Mouse (Mus musculus): ENCODE measurements at regions not wholly inside any gene's neighbourhood (a gene's known extent, or its start where the extent isn't known, plus 50 kb on each side); places are given as distances from the start of the nearest gene placed in this dataset.
"Not testable (repeated sequence)": the region's sequence is repeated elsewhere in the genome, so short reads cannot be mapped to it uniquely, and the experiment has no call there.

- no peak for DNase-seq (ENCODE audit: low spot score)
Measured at GRCm38 (mm10) chr16:55168433-55168832, 129.4 kb downstream of the Zpld1 start.

GRCm38 (mm10) chr16:55166181-55166848, 131.5 kb downstream of the Zpld1 start:
- DNase-seq (ENCODE audit: low spot score): peak; percentile 12

DNA sequence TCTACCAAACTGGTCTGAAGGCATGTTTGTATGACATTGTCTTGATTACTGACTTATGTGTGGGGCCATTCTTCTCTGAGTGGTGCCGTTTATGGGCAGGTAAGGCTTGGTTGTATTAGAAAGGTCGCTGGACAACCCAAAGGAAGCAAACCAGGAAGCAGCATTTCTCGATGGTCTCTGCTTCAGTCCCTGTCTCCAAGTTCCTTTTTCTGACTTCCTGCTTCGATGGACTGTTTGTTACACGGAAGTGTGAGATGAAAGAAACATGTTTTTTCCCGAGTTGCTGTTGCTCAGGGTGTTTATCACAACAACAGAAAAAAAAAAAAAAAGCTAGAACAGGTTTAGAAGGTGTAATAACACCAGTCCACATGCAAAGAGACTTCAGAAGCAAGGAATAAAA, 134.9 kb downstream of the Zpld1 start:
- DNase-seq (ENCODE audit: low spot score): no peak

- no peak for DNase-seq (ENCODE audit: low spot score)
Measured at GRCm38 (mm10) chr16:55151726-55152125, 146.1 kb downstream of the Zpld1 start.

- no peak for DNase-seq (ENCODE audit: low spot score)
Measured at GRCm38 (mm10) chr16:55142431-55143173, 155.2 kb downstream of the Zpld1 start.

DNA sequence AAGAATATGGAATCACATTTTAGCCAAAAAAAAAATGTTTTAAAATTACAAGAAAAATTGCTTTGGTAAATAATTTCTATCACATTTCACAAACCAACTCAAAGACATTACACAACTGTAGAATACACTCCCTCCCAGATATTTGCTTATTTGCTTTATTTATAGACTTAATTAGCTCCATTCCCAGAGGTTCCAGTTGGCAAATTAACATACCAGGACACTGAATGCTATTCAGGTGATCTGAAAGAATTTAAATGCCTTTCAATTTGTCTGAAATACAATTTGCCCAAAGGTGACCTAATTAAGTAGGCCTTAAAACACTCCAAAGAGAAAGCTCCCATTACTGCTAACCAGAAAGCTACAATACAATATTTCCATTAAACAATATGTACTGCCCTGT, 162.8 kb downstream of the Zpld1 start:
- no peak for DNase-seq (ENCODE audit: low spot score)

DNA sequence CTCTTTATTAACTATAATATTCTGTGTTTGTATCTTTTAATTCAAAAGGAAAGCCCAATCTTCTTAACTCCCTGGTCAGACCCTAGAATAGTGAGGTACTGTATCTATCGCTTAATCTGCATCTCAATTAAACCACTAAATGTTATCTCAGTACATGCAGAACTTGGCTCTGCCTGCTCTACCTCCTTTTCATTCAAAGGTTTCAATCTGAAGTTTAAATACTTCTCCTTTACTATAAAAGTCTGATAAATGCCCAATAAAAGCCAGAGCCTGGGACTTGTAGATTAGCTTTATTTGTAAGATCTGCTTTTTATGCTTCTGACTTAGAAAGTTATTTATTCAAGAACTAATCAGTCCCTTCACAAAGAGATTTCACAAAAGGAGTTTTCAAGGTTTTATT, 200.1 kb downstream of the Zpld1 start:
- DNase-seq (ENCODE audit: low spot score): no peak

DNA sequence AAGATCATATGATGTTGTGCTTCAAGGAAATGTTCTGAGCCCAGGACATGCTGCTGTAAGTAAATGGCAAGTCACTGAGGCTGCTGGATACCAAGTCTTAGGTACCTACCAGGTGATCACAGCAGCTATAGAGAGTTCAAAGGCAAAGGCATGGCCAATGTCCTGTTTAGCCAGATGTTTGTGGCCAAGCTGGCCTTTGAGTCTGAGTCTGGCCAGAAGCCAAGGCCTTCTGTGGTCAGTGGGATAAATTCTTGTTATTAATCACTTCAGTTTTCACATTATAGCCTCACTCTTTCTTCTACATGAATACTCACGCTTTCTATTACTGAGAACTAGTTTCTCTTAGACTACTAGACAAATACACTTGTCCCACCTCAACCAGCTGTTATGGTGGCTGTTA, 210.3 kb downstream of the Zpld1 start:
- no peak for DNase-seq (ENCODE audit: low spot score)

DNA sequence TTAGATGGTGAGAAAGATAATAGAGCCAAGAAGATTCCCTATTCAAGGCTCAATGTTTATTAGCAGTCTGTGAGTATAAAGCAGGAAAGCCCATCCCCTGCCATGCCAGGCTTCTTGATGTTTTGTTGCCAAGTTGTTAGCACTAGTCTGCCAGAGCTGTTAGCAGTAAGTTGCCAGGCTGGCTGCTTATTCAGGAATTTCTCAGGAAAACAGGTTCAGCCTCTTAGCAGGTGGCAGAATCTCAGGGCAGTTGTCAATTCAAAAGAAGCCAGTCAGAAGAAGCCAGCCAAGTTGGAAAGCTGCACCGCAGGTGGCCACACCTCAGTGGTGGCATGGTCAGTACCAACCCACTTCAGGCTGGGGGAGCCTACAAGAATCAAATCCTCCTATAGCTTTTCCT, 221.6 kb downstream of the Zpld1 start:
- DNase-seq (ENCODE audit: low spot score): no peak

GRCm38 (mm10) chr16:55039777-55040176, 258.0 kb downstream of the Zpld1 start:
- DNase-seq (ENCODE audit: low spot score): no peak

GRCm38 (mm10) chr16:55001661-55002289, 296.0 kb downstream of the Zpld1 start:
- no peak for DNase-seq (ENCODE audit: low spot score)

DNA sequence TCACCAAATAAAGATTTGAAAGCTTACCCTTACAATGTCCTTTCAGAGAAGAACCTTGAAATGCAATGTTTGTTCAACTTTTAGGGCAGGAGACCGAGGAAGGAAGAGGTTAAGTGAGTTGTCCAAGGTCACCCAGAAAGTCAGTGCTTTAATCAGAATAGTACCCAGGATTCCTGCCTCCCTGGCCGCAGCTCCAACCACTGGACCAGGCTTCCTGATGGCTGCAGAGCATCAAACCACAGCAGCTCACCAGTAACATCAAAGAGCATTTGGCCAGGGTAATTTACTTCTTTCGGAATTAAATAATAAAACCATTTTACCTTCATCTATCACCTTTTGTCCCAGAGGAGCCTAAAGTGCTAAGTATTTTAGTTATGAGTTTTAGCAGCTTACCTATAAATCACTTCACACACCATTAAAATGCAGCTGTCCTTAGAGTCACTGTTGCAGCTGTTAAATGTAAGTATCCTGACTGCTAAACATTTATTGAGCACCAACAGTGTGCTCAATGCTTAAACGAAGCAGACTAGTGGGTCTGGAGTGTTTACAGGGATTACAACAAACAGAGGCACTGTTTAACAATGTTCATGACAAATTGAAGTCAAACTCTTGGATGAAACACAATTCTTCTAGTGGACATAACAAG, 306.1 kb downstream of the Zpld1 start:
- no peak for DNase-seq (ENCODE audit: low spot score)

DNA sequence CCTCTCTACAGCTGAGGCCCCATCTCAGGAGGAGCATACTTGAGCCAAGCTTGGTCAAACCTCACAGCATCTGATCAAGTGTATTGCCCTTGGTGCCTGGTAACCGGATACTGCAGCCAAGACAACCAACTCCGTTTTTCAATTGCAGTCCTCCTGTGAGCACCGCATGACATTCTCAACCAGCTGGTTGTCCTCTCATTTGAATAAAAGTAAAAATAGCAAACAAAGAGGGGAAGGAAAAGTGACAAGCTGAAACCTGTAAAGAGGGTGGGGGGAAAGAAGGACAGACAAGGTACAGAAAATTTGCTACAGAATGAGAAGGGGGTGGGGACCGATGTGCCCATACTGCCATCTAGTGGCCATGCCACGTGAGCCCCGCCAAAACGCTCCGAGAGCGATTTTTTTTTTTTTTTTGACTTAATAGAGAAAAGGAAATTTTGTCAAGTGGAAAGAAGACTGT, 314.0 kb downstream of the Zpld1 start:
- DNase-seq (ENCODE audit: low spot score): no peak

GRCm38 (mm10) chr16:54970356-54970755, 327.4 kb downstream of the Zpld1 start:
- no peak for DNase-seq (ENCODE audit: low spot score)

- no peak for DNase-seq (ENCODE audit: low spot score)
Measured at GRCm38 (mm10) chr16:54943808-54944315, 353.9 kb downstream of the Zpld1 start.

DNA sequence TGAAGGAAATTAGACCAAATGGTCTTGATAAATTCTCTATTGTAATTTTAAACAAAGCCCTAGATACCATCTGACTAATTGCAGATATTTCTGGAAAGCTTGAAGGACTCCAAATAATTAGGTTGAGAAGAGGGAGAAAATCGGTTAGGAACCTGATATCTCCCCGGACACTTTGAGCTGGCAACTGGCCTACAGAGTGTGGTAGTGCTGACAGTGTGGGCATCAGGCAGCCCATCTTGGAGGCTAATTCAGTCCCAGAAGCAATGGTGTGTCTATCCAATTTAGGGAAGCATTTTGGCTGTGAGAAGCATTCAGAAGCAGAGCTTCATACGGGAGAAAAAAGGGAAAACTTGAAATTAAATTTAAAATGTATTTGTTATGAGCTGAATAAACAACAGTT, 369.5 kb downstream of the Zpld1 start:
- no peak for DNase-seq (ENCODE audit: low spot score)

GRCm38 (mm10) chr16:54902911-54903310, 394.9 kb downstream of the Zpld1 start:
- no peak for DNase-seq (ENCODE audit: low spot score)

GRCm38 (mm10) chr16:54901461-54901860, 396.3 kb downstream of the Zpld1 start:
- no peak for DNase-seq (ENCODE audit: low spot score)

- DNase-seq (ENCODE audit: low spot score): no peak
Measured at GRCm38 (mm10) chr16:54894661-54895060, 403.1 kb downstream of the Zpld1 start.

DNA sequence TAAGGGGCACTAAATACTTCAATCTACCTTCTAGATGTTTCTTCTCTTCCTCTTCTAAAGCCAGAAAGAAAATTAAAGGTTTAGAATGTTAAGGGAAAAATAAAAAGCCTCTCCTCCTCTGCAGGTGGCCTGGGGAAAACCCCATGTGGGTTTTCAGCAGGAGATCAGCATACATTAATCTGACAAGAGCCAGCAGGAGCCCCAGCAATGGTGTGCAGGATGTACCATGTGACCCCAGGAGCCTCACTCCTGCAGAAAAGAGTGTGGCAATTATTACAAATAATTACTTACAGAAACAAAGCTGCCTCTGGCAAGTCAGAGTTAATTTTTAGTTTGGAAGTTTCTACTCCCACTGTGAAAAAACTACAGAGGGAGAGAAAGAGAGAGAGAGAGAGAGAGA, 440.4 kb downstream of the Zpld1 start:
- DNase-seq (ENCODE audit: low spot score): no peak

- not testable (repeated sequence) for DNase-seq (ENCODE audit: low spot score)
Measured at GRCm38 (mm10) chr16:54842996-54843395, 454.8 kb downstream of the Zpld1 start.
